Mouse (Mus musculus): ENCODE measurements around the gene Hhipl1.

Hhipl1 gene

DNA sequence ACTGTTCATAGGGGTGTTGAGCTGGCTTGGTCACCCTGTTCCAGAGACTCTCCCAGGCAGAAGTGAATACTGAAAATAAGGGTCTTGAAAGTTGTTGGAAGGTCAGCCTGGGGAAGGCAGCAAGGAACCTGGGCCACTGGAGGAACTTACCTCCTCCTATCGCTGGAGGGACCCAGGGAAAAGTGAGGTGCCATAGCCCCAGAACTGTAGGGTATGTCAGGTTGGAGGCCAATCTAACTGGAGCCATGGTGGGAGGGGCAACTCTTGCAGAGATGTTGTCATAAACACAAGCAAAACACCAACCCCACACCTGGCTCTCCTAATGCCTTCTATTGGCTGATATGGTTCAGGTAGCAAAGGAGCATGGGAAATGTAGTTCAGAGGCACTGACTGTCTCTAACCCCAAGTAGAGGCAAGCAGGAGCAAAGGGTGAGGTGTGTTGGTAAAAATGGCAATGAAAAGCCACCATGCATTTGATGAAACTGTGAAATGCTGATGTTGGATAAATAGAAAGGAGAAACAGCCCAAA is 7.2 kb downstream of the Hhipl1 start:
- DNase-seq (ENCODE audit: low spot score) = no peak

DNA sequence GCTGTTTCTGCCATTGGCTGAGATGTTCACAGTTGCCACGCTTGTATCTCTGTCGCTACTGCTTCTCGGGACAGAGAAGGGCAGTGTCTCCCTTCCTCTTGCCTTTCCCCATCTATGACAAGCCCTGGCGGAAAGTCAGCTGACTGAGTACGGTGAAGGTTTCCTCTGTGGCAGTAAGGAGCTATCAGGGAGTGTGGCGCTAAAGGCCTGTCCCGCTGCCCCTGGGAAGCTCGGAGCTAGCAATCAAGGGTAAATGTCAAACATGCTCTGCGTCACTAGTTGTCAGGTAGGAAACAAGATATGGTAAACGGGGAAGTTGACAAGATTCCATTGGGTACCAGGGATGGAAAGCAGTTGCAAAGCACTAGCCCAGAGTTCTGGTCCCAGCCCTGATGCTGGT is 9.7 kb downstream of the Hhipl1 start:
- no peak for DNase-seq (ENCODE audit: low spot score)

DNA sequence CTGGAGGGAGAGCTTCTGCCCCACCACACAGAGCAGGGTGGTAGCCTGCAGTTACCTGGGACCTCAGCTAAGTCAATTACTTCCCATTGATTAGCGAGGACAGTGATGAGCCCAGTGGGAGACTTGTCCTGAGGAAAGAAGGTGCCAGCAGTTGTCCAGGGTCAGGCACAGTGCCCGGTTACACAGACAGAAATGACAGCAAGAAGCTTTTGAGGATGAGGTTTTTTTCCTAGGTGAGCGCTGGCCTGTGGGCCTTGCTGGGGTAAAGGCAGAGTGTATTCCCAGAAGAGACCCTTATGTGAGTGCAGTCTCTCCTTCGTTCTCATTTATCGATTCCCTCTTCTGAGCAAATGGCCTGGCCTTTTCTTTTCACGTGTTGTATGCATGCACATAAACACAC is 10.6 kb downstream of the Hhipl1 start:
- no peak for DNase-seq (ENCODE audit: low spot score)

DNA sequence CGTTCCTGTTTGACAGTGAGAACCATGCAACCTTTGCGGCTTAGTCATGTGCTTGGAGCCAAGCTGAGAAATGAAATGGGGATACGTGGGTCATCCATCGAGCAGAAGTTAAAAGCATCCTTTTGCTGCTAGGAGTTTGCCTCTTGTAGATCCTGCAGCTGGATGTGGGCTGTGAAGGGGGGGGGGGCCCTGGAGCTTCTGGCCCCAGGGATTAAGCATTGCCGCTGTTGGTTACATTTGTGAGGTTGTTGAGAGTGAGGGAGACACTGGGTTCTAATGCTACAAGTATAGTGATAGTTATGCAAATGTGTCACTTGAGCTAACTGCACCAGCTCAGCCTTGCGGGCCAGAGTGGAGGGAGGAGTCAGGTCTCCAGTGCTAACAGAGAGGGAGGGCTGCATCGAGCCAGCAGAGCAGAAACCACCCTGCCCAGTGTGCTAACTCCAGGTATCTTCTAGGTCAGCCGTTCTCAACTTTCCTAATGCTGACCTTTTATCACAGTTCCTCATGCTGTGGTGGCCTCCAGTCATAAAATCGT is 11.2 kb downstream of the Hhipl1 start:
- no peak for DNase-seq (ENCODE audit: low spot score)

DNA sequence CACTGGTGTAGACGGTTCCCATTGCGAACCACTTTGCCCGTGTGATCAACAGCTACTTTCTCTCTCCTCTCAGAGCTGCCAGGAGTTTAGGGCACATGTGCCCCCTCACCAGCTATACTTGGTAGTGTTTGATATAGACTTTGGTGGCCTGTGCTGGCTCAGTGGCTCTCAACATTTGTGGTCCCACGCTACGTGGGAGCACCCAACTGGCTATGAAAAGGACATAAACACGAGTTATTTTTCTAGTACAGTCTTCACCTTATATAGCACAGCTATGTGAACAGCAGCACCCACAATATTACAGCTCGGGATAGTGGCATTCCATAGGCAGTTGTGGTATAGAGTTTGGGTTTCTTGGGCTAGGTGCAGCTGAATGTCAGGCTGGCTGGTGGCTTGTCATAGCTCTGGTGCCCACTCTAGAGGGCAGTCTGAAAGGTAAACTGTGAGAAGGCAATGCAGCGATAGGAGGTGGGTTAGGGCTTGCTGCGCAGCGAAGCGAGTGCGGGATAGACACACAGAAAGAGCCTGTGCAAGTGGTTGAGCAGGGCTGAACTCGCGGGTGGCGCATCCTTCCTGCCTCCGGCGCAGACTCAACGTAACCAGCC is 11.9 kb downstream of the Hhipl1 start:
- DNase-seq (ENCODE audit: low spot score) = no peak

DNA sequence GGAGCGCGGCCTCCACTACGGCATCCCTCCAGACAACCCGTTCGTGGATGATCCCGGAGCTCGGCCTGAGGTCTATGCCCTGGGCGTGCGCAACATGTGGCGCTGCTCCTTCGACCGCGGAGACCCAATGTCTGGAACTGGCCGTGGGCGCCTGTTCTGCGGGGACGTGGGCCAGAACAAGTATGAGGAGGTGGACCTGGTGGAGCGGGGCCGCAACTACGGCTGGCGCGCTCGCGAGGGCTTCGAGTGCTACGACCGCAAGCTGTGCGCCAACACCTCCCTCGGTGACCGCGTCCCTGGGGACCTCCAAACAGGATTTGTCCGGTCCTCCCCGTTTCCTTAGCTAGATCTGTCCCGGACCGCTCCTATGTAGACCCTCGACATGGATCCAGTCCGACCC is 12.4 kb downstream of the Hhipl1 start:
- no peak for DNase-seq (ENCODE audit: low spot score)

DNA sequence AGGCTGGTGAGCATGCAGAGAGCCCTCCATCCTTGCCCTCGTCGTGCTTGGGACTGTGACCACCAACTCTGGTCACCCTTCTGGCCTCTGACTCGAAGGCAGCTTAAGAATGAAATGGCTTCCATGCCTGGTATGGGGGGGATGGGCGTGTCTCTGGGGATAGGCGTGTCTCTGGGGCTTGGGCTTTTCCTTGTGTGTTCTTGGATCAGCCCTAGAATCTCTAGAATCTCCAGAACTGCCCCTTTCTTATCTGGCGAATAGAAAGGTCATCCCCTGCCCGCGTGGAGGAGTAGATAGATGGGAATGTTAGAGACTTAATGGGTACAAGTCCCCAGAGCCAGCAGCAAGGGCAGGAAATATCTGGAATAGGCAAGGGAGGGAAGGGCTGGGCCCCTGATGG is 14.0 kb downstream of the Hhipl1 start:
- no peak for DNase-seq (ENCODE audit: low spot score)

DNA sequence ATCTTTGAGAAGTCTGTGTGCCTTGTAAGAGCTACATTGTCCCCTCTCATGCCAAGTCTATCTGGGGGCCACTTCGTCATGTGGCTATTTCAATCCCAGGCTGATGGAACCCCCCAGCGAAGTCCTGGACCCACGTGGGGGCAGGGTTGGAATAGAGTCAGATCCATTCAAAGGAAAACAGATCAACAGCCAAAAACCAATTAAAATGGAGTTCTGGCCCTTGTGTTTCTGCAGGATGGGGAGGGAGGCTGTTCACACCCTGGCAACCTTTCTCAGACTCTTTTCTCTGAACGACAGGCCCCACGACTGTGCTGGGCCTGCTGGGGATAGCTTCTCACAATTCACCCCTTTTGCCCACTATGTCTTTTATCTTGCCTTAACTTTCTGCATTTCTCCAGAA is 20.3 kb downstream of the Hhipl1 start:
- DNase-seq (ENCODE audit: low spot score) = no peak

DNA sequence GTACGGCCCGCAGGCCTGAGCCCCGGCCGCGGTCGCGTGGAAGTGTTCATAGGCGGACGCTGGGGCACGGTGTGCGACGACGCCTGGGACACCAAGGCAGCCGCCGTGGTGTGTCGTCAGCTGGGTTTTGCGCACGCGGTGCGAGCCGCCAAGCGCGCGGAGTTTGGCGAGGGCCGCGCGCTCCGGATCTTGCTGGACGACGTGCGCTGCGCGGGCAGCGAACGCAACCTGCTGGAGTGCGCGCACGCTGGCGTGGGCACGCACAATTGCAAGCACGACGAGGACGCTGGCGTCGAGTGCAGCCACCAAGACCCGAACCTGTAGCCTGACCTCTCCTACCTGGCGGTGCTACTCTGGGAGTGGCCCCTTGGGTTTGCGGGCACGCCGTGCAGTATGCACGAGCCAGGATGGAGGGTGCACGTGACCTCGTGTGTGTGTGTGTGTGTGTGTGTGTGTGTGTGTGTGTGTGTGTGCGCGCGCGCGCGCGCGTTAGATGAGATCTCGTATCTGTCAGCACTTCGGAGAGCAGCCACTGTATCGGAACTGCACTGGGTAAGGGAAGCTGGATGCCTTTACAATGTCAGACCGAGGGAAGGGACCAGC is 21.9 kb downstream of the Hhipl1 start:
- no peak for DNase-seq (ENCODE audit: low spot score)

DNA sequence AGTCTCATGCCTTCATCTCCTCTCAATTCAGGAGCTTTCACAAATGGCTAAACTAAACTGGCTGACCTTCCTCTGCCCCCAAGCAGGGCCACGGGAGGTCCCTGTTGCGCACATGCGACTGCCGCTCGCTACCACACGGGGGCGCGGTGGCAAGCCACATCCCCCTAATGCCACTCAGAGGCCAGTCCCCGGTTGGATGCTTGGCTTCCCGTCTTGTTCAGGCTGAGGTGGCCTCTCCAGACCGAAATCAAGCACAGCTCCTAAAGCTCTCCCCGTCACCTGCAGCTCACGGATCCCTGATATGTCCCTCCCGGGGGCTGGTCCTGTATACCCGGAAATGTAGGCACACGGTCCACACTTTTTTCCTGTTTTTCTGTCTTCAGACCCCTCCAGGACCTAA is 27.0 kb downstream of the Hhipl1 start:
- DNase-seq (ENCODE audit: low spot score) = peak; percentile 86

DNA sequence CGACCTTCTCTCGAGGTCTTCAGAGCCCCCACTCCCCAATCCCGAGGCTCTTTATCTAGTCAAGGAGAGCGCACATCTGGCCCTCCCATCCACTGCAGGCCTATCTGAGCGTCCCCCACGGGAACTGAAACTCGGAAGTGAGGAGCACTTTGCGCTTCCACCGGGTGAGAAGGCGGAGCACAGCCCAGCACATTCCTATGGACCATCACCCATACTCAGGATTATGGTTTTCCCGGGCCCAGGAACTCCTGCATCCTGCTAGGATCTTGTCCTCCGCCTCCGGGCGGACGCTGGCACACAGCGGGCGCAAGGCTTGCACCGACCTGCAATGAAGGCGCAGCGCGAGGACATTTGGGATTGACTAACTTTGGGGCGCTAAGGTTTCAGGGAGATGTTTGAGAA is 27.4 kb downstream of the Hhipl1 start:
- no peak for DNase-seq (ENCODE audit: low spot score)

DNA sequence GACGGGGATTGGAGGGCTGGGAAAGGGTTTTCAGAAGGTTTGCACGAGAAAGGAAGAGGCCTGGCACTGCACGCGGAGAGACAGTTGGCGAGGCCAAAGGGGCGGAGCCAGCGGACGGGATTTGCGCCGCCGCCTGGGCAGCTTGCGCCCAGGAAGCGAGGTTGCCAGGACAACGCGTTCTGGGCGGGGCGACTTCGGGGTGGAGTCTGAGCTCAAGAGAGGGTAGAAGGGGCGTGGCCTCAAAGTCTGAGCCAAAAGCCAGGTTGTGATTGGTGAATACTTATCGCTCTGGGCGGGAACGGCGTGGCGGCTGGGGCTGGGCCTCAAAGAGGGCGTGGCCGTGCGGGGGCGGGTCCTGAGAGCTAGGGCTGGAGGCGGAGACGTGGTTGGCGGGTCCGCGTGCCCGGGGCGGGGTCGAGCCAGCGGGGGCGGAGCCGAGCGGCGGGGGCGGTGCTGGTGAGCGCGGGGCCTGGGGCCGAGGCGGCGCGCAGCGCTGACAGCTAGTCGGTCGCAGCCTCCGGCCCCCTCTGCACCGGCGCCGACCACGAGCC is 27.9 kb downstream of the Hhipl1 start, which contains the start of gene Cyp46a1:
Gene Cyp46a1, plus strand, starts transcription at position 487 of the 551 bp plus-strand sequence.
- DNase-seq (ENCODE audit: low spot score) = peak; percentile 100

DNA sequence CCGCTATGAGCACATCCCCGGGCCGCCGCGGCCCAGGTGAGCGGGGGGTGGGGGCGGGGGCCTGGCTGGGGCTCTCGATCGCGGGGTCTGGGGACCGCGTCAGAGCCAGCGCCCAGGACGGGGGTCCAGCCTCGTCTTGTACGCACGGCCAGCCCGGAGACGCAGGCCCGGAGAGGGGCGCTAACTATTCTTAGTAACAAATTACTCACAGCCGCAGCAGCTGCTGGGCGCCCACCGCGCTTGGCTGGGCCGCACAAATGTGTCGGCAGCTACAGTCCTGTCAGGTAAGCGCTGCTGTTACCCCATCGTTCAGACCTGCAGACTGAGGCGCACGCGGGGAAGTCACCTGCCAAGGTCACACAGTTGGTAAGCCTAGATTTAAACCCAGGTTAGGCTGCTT is 28.5 kb downstream of the Hhipl1 start:
- DNase-seq (ENCODE audit: low spot score) = no peak

DNA sequence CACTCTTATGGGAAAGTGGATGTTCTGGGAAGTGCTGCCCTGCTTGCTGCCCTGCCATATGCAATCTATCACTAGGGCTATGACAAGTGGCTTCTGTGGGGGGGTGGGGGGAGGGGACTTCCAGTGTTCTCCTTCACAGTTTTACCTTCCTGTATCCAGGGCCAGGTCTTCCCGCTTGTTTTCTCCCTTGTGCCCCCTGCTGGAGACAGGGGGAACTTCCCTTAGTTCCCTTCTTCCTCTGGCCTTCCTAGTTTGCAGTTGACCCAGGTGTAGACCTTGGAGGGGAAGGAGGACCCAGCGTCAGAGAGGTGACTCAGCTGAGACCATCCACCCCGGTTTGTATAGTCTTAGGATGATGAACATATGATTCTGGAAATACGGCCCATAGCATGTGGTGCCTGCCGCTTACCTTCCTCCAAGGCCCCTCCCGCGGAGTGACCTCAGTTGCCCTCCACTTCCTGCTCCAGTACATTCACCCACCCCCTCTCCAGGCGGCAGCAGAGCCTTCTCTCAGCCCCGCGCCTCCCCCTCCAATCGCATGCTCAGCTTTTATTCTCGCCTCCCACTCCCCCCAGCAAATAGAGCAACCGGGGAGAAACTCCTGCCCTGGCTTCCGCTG is 32.6 kb downstream of the Hhipl1 start:
- peak; percentile 18 for DNase-seq (ENCODE audit: low spot score)

DNA sequence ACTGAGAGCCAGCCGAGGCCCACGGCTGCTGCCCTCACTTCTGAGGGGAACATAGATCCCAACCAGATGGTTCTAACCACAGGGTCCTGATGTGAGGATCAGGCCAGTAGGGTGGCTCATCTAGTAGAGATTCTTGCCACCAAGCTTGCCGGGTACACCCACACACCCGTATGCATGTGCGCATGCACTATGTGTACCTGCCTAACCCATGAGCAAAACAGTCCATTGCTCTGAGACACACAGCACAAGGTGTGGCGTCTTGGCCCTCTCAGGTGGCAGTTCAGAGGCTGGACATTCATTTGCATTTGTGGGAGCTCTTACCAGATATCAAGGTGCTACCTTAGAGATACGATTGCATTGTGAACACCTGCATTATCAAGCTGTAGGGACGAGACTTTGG is 42.1 kb downstream of the Hhipl1 start:
- no peak for DNase-seq (ENCODE audit: low spot score)

DNA sequence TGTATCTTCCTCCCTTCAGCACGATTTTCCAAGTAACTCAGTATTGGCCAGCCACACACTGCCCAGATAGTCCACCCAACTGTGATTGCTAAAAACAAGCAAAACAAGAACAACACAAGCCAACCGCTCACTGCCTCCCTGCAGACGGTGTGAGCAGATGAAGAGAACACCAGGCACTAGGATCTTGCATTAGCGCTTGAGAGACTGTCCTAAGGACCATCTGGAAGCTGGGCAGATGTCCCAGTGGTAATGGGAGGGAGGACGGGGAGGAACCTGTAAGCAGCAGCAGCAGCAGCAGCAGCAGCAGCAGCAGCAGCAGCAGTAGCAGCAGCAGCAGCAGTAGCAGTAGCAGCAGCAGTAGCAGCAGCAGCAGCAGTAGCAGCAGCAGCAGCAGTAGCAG is 43.0 kb downstream of the Hhipl1 start:
- no peak for DNase-seq (ENCODE audit: low spot score)

DNA sequence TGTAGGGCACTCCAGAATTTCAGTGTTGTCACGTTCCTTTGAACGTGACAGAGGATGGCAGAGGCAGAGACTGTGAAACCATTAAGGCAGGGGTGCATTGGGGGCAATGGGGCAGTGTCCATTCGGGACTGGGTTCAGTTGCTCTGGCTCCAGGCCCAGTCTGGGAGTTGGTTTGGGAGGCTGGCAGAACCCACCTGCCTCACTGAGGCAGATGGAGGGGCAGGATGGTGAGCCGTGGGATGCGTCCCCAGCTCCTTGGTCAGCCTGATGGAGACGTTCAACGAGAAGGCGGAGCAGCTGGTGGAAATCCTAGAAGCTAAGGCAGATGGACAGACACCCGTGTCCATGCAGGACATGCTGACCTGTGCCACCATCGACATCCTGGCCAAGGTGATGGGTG is 44.9 kb downstream of the Hhipl1 start:
- no peak for DNase-seq (ENCODE audit: low spot score)

DNA sequence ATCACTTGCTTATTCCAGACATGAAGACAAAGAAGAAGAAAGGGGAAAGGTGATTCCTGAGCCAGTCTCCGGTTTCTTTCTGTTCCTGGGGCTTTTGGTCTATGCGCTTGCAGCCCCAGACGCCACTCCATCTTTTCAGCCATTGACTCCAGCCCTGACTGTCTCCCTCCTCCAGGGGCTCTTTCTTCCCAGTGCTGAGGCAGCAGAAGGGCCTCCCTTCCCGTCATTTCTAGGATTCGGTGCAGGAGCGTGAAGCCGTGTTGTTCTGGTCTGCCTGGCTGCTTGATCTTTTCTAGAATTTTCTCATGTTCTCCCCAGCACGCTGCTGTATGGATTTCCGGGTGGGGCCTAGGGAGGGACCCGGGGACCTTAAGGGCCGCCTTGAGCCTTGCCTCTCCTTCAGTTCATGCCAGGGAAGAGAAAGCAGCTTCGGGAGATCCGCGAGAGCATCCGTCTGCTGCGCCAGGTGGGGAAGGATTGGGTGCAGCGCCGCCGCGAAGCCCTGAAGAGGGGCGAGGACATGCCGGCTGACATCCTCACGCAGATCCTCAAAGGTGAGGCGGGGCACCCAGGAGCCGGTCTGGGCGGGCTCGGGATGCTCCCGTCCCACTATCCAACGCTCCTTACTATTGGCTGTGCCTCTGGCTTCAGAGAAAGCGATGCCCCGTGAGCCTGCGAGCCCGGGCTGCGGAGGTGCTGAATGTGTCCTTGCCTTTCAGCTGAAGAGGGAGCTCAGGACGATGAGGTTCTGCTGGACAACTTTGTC is 46.5 kb downstream of the Hhipl1 start:
- no peak for DNase-seq (ENCODE audit: low spot score)

DNA sequence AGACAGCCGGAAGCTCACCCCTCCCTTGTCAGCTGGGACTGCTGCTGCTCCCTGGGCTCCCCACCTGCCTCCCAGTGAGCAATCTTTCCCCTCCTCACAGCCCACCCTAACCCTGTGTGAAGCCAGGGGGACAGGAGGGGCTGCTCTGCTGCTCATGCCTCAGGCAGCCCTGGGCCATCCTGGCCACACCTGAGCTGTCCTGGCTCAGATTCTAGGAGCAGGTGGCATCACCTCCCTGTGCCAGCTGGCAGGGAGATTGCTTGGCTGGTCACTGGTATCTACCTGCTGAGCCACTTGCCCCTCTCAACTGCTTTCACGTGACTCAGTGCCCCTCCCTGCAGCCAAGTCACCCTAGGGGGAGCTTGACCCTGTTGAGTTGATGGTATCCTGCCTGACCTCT is 48.2 kb downstream of the Hhipl1 start:
- DNase-seq (ENCODE audit: low spot score) = no peak

DNA sequence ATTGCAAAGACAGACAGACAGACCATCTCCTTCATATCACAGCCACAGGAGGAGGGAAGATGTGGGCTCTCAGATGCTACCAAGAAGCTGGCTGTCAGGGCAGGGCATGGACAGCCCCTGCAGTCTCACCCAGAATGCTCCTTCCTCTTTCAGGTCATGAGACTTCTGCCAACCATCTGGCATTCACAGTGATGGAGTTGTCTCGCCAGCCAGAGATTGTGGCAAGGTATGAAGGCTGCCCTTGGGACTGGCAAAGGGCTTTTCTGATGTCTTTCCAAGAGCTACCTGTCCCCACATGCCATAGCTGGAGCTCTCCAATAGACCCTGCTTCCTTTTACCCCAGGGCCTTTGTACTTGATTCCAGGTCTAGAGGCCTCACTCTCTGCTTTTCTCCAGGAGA is 49.2 kb downstream of the Hhipl1 start:
- no peak for DNase-seq (ENCODE audit: low spot score)

DNA sequence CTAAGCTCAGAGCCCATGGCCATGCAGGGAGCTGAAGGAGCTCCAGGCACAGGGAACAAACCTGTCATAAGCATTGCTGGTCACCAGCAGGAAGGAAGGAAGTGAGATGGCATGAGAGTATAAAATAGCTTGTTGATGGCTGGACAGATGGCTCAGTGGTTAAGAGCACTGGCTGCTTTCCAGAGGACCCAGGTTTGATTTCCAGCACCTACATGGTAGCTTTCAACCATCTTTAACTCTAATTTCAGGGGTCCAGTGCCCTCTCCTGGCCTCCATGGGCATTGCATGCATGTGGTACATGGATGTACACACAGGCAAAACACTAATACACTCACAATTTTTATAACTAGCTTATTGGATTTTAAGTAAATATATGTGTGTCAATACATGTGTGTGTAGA is 49.9 kb downstream of the Hhipl1 start:
- DNase-seq (ENCODE audit: low spot score) = no peak

DNA sequence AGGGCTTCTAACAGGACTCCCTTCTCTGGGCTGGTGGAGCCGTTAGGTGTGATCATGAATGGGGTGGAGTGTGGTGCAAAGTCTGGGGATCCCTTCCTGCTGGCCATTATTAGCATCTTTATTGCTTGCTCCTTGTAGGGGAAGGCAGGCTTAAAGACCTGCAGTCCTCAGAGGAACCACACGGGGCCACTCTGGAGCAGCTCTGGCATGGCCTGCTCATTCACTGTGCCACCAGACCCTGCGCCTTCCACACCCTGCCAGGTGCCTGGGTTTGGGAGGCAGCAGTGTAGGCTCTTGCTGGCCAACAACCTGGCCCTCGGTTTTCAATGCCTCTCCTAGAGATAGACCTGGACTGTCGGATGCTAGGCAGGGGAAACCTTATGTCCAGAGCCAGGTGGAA is 57.7 kb downstream of the Hhipl1 start:
- DNase-seq (ENCODE audit: low spot score) = peak; percentile 79

All from ovary, postnatal 36 days (tissue).